Mouse (Mus musculus) heart, postnatal 4 days (tissue): ENCODE results near the gene Marc2. TPM values are rescaled to one million over a fixed set of nuclear protein-coding genes. Genes with fewer than 3 reads are reported as not detected.

Source experiments
- microRNA-seq, 2 experiments: library from miRNA; unstranded; fragments of <30 nt; microRNA quantifications; one replicate each; pipeline ENCODE4 v1.2.0; 2021 to 2022
- total RNA-seq, 2 experiments: library from RNA; stranded (reverse); gene quantifications; 2 replicates each; pipeline ENCODE4 v1.2.3; 2021

Gene Marc2
- total RNA-seq, 2 experiments from 2014 or later, result 167 to 178 TPM

Small RNA genes lying within 50 kb of the gene (microRNA-seq; reads per million reads assigned to microRNA genes)
- 431 to 441 reads per million in 2 experiments for gene Mir1981

Other genes starting within 250 kb of the Marc2 start
- gene Hlx, start 113.8 kb downstream of the Marc2 start, total RNA-seq, result 10 to 100 TPM; 13.7 to 20.6 TPM
- gene Marc1, start 35.1 kb downstream of the Marc2 start, total RNA-seq, result under 1 TPM in 1 of 2 experiments, not detected in 1; 0.14 TPM
- gene C130074G19Rik, start 36.8 kb upstream of the Marc2 start, total RNA-seq, result 10 to 100 TPM; 23.0 to 23.6 TPM
- gene Mark1, start 153.1 kb upstream of the Marc2 start, total RNA-seq, result 10 to 100 TPM; 13.6 to 17.1 TPM